Mouse (Mus musculus) heart, embryonic 12.5 days (tissue): ENCODE results near the gene Ccdc9b. TPM values are rescaled to one million over a fixed set of nuclear protein-coding genes. Genes with fewer than 3 reads are reported as not detected.

Experiments
- ATAC-seq: fragments of 200-750 bp; cut with Nextera tagmentation; 2 replicates; pipeline ENCODE4 v1.8.0; 2017; ENCODE audit warnings: moderate TSS enrichment, moderate library complexity; ENCODE audit not compliant: insufficient number of reproducible peaks, low FRiP score
- H3K27ac ChIP-seq: fragments of 300-500 bp; sonication (generic); 2 replicates; pipeline ENCODE4 v1.5.1; 2016; ENCODE audit warnings: mild to moderate bottlenecking, moderate library complexity; ENCODE audit not compliant: poor library complexity, severe bottlenecking
- H3K27me3 ChIP-seq: fragments of 300-500 bp; sonication (generic); replicated peaks from 2 replicates; pipeline ENCODE4 v1.6.1; 2016; ENCODE audit warnings: mild to moderate bottlenecking, moderate library complexity
- H3K36me3 ChIP-seq: fragments of 300-500 bp; sonication (generic); 2 replicates; pipeline ENCODE4 v1.6.1; 2016; ENCODE audit warnings: mild to moderate bottlenecking, moderate library complexity
- H3K4me1 ChIP-seq: fragments of 300-500 bp; sonication (generic); replicated peaks from 2 replicates; pipeline ENCODE4 v1.6.1; 2016; ENCODE audit warnings: mild to moderate bottlenecking
- H3K4me2 ChIP-seq: fragments of 300-500 bp; sonication (generic); 2 replicates; pipeline ENCODE4 v1.6.1; 2016; ENCODE audit warnings: mild to moderate bottlenecking, moderate library complexity
- H3K4me3 ChIP-seq: fragments of 300-500 bp; sonication (generic); 2 replicates; pipeline ENCODE4 v1.5.1; 2016; ENCODE audit warnings: mild to moderate bottlenecking
- H3K9ac ChIP-seq: fragments of 300-500 bp; sonication (generic); 2 replicates; pipeline ENCODE4 v1.6.1; 2016; ENCODE audit warnings: mild to moderate bottlenecking, moderate library complexity
- H3K9me3 ChIP-seq: fragments of 300-500 bp; sonication (generic); replicated peaks from 2 replicates; pipeline ENCODE4 v1.6.1; 2016; ENCODE audit warnings: mild to moderate bottlenecking, moderate library complexity
- WGBS: fragments of 180-500 bp; shearing (Covaris S2); methylation state at CpG from one replicate; pipeline ENCODE4 v1.1.7; 2016; 5-methylcytosine and 5-hydroxymethylcytosine counted together
- polyA plus RNA-seq: library from polyadenylated mRNA; unstranded; fragments of >200 nt; fragmentation: Nextera tagmentation; extraction: Ambion mirVana; gene quantifications from 2 replicates; pipeline ENCODE4 v1.2.1, GENCODE M21; 2016

The Ccdc9b gene
- polyA plus RNA-seq, 1 experiment from 2014 or later: 3.6 TPM

DNA sequence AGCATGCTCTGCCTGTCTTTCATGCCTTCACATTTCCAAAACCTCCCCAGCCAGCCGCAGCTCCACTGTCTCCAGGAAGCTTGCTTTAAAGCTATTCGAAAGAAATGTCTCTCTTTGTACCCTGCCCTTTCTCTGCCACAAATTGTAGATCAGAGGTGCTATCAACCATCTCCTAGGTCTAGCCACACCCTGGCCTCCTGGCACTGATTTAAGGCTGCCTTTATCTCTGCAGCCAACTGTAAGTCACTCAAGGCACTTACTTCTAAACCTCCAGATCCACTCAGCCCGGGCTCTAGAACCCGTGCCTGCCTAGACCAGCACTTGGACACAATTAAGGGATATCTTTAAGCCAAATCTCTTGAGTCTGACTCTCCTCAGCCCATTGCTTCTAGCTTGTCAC, 16.0 kb upstream of the Ccdc9b start:
- Histone ChIP-seq H3K36me3 (no peaks in the 10 kb centered on the region), H3K4me1 (peaks cover 12% of the 10 kb centered on the region), H3K4me3 (no peak overlapping the region), H3K9ac (no peak overlapping the region), H3K27me3 (peaks cover 9% of the 10 kb centered on the region; the same call in 1 of the 2 replicates), H3K9me3 (no peaks in the 10 kb centered on the region), H3K4me2 (no peak overlapping the region), H3K27ac (no peak overlapping the region)
- WGBS: 66% methylated on average over 4 of the region's 4 CpGs
- ATAC-seq: no peak

DNA sequence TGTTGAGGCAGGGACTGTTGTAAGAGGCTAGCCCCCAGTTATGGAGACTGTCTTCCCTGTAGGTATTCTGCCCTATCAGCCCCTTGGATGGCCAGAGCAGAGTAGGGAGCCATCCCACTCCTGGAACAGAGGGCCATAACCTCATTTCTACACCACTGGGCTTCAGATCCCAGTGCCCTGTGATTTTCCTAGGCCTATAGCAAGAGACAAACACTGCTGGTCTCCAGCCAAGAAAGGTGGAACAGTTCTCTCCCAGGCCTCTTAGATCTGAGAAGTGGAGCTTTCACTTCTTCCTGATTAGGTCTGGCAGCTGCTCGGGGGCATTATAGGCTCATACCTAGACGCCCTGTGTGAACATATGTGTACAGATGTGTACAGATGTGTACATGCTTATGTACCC, 13.8 kb upstream of the Ccdc9b start:
- Histone ChIP-seq H3K4me2 (no peak overlapping the region), H3K9me3 (no peaks in the 10 kb centered on the region), H3K27me3 (peaks cover 18% of the 10 kb centered on the region; the same call in 1 of the 2 replicates), H3K9ac (no peak overlapping the region), H3K27ac (no peak overlapping the region), H3K4me1 (peaks cover 12% of the 10 kb centered on the region), H3K36me3 (no peaks in the 10 kb centered on the region), H3K4me3 (no peak overlapping the region)
- 59% methylated on average over 2 of the region's 2 CpGs for WGBS
- ATAC-seq: no peak

DNA sequence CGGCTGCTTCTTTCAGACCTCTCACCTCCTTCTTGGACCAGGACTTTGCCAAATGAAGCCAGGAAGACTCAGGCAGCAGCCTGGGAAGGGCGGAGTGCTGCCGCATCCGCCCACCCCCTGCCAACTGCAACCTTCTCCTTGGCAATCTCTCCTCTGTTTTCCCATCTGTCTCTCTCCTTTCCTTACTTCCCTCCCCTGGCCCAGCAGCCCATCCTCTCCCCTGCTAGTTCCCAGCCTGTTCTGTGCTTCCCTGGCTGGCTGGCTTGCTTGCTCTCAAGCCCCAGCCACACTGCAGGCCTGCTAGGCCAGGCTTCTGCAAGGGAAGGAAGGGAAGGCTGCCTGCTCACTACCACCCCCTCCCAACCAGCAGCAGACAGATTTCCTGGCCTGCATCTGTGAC, 13.4 kb upstream of the Ccdc9b start:
- WGBS: 77% methylated on average over 3 of the region's 4 CpGs

DNA sequence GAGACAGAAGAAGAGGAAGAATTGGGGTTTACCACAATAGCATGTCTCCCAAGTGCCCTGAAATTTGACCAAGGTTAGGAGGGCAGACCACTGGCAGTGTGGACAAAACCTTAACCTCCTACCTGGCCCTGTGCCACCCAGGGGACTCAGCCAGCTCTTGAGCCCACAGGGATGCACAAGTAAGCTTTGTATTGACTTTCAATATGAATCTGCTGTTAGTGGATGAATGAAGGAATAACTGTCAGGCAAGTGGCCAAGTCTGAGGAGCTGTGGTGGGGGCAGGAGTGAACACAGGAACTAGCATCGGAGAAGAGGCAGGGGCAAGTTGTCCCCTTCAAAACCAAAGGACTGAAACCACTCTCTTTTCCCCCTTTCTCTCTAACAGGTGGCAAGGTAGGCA, 12.9 kb upstream of the Ccdc9b start:
- Histone ChIP-seq H3K9me3 (no peaks in the 10 kb centered on the region), H3K4me1 (peaks cover 12% of the 10 kb centered on the region), H3K27ac (no peak overlapping the region), H3K27me3 (peaks cover 14% of the 10 kb centered on the region; the same call in 1 of the 2 replicates), H3K36me3 (no peaks in the 10 kb centered on the region), H3K4me3 (no peak overlapping the region), H3K9ac (no peak overlapping the region), H3K4me2 (no peak overlapping the region)
- no peak for ATAC-seq
- WGBS: 77% methylated on average over 1 of the region's 1 CpGs

More for the DNA sequence above, 13.4 kb upstream of the Ccdc9b start:
- Histone ChIP-seq H3K9me3 (no peaks in the 10 kb centered on the region), H3K27me3 (peaks cover 15% of the 10 kb centered on the region; the same call in 1 of the 2 replicates), H3K4me3 (no peak overlapping the region), H3K4me2 (no peak overlapping the region), H3K9ac (no peak overlapping the region), H3K27ac (no peak overlapping the region), H3K4me1 (peaks cover 12% of the 10 kb centered on the region), H3K36me3 (no peaks in the 10 kb centered on the region)
- peak; percentile 20; the same call in 1 of the 2 replicates for ATAC-seq

DNA sequence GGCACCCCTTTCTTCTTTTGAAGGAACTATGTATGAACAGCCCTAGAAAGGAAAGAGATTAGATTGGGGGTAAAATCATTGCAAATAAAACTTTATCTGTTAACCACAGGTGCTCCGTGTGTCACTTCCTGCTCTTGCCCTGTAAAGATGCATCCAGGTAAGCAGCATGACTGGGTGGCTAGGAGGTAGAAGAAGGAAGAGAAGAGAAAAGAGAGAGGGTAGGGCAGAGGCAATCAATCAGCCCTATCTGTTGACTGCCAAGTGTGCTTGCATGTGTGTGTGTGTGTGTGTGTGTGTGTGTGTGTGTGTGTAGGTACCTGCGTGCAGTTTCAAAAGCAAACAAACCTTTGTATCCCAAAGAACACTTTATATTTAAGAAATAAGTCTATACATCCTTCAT, 12.1 kb upstream of the Ccdc9b start:
- Histone ChIP-seq H3K27ac (no peak overlapping the region), H3K4me1 (peaks cover 6% of the 10 kb centered on the region), H3K36me3 (no peaks in the 10 kb centered on the region), H3K9me3 (no peaks in the 10 kb centered on the region), H3K9ac (no peak overlapping the region), H3K27me3 (peaks cover 14% of the 10 kb centered on the region; the same call in 1 of the 2 replicates), H3K4me2 (no peak overlapping the region), H3K4me3 (no peak overlapping the region)
- no peak for ATAC-seq
- 78% methylated on average over 2 of the region's 2 CpGs for WGBS

DNA sequence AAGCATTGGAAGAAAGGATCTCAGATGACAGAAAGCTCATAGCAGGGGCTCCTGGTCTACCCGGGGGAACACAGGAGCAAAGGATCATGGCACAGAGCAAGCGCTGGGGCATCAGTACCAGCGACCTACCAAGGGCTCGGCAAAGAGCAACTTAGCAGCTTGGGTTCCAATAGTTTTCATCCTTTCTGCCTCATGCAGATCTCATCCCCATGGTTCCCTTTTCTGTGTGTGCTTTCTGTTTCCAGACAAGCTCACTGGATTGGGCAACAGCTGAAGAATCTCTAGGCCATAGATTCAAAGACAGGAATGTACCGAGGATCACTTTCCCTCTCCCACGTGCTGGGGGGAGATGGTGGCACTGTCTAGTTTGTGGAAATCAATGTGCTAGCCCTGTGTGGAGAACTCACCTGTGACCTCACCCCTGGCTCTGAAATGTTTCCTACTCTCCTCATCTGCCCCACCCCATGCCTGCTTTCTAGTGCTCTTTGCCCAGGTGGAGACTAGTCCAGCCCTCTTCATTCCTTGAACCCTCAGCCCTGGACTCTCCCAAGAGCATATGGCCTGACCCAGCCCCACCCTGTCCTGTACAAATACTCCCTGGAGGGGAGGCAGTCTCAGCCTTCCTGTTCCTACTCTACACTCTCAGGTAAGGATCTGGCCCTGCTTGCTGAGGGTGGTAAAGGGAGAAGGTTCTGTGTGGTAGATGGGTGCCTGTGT, 9.9 kb upstream of the Ccdc9b start, which contains the start of gene Phgr1:
TSS of gene Phgr1 (plus strand) at position 612 of the 717 bp plus-strand sequence.
- H3K4me1 ChIP-seq: no peaks in the 10 kb centered on the region
- no peak within 1 kb of the TSS for H3K9ac ChIP-seq
- H3K27ac ChIP-seq: no peak within 1 kb of the TSS

DNA sequence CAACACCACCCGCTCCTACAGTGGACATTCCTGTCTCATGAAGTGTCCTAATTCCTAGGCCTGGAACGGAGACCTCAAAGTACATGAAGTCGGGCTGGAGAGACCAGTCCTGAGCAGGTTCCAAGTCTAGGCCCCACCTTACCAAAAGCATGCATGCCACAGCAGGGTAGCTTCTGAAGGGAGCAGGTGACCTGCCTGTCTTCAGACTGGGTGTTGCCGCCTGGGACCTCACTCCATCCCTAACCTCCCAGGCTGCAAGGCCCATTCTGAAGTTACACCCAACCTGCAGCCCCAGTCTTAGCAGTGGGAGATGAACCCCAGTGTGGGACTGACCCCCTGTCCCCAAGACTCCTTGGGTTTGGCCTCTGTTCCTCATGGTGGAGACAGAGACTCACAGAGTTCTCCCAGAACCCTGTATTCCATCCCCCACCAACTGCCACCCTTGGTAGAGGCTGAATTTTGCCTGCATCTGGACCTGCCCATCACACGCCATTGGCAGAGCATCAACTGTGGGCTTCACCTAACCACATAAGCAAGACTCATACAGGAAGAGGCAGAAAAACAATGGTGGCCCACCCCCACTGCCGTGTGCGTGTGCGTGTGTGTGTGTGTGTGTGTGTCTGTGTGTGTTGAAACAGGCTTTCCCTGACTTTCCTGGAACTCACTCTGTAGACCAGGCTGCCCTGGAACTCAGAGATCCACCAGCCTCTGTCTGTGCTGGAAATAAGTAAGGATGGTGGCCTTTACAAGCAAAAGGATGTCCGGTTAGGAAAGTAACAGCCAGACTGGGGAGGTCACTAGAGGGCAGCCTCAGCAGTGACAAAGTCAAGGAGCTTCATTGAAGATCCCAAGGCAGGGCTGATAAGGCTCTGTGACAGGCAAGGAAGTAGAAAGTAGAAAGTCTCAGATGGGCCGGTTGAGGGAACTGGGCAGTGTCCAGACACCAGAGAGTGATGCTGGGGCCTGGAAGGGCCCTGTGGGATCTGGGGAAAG, 3.9 kb upstream of the Ccdc9b start:
- Histone ChIP-seq H3K36me3 (no peaks in the 10 kb centered on the region), H3K9ac (no peak overlapping the region), H3K27ac (no peak overlapping the region), H3K4me2 (no peak overlapping the region), H3K4me1 (peaks cover 35% of the 10 kb centered on the region), H3K9me3 (no peaks in the 10 kb centered on the region), H3K27me3 (no peaks in the 10 kb centered on the region), H3K4me3 (no peak overlapping the region)
- WGBS: 67% methylated on average over 10 of the region's 10 CpGs
- no peak for ATAC-seq

More for the DNA sequence above, 9.9 kb upstream of the Ccdc9b start, which contains the start of gene Phgr1:
- ATAC-seq: no peak
- Histone ChIP-seq H3K27me3 (peaks cover 9% of the 10 kb centered on the region; the same call in 1 of the 2 replicates), H3K9me3 (no peaks in the 10 kb centered on the region), H3K36me3 (no peaks in the 10 kb centered on the region), H3K4me3 (no peak within 1 kb of the TSS), H3K4me2 (no peak within 1 kb of the TSS)
- 68% methylated on average over 6 of the region's 6 CpGs for WGBS

DNA sequence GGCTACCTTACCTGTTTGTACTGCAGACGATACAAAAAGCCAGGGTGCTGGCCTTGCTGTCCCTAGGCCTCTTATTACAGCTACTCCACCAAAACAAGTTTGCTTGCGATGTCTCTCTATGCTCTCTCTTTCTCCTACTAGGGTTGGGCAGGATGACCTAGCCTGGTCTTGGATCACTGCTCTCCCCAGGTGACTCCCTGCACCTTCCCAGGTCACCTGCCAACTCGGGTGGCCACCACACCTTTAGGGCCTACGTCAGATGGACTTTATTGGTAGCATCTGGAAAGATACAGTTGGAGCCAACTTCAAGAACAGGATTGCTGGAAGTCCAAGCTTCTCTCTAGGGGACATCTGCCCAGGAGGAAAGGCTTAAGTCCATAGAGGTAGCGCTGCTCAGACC, 2.4 kb upstream of the Ccdc9b start:
- Histone ChIP-seq H3K4me2 (no peak overlapping the region), H3K9ac (no peak overlapping the region), H3K9me3 (no peaks in the 10 kb centered on the region), H3K27ac (no peak overlapping the region), H3K4me1 (peaks cover 49% of the 10 kb centered on the region), H3K27me3 (no peaks in the 10 kb centered on the region), H3K4me3 (no peak overlapping the region), H3K36me3 (no peaks in the 10 kb centered on the region)
- 83% methylated on average over 5 of the region's 5 CpGs for WGBS
- ATAC-seq: no peak

DNA sequence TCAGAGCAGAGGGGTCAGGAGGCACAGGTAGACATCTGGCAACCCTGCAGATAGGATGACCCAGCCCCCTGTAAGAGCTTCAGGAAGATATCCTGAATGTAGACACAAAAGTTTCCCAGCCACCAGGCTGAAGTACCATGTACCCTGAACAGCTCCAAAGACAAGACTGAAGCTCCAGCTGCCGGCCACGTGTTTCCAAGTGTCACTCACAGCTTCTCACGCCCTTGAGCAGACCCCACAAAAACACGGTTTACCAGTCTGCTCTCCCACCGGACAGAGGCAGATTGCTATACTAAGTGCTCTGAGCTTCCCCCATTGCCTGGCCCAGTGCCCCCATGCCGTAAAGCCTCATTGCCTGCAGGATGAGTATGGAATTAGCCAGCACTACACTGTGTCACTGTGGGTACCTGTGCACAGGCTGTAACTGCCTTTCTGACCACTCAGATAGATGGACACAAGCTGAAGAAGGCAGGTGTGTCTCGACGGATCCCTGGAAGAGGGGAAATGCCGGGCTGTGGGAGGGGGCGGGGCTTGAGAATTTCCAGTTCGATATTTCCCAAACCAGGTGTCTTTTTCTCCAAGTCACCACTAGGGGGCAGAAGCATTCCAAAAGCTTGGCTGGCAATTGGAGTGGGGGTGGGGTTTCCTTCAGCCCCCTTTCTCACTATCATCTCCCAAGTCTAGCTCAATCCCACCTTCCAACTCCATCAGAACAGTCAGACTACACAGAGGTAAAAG, 1.8 kb upstream of the Ccdc9b start:
- peak overlapping the region; percentile 28 for H3K4me2 ChIP-seq
- H3K4me1 ChIP-seq: peaks cover 54% of the 10 kb centered on the region
- 17% methylated on average over 11 of the region's 11 CpGs for WGBS
- H3K9me3 ChIP-seq: no peaks in the 10 kb centered on the region
- no peaks in the 10 kb centered on the region for H3K27me3 ChIP-seq
- no peak overlapping the region for H3K9ac ChIP-seq
- no peak for ATAC-seq
- H3K4me3 ChIP-seq: no peak overlapping the region
- peak overlapping the region; percentile 6; the same call in 1 of the 2 replicates for H3K27ac ChIP-seq
- 0 out of 2 replicates have a peak, but pooled peaks cover 1% of the 10 kb centered on the region for H3K36me3 ChIP-seq

DNA sequence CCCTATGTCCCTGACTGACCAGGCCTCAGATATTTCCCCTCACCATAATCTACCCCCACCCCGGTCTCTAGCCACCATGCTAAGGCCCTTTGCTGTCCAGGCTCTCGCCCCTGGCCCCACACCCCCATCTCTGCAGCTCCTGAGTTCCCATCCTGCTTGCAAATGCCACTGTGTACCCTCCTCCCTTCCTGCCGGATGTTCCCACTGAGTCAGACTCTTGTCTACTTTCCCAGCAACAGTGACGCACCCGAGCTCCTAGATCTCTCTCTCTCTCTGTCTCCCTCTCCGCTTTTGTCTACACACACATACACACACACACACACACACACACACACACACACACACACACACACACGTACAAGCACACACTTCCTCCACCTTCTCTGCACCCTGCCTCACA, 1.0 kb upstream of the Ccdc9b start:
- no peaks in the 10 kb centered on the region for H3K9me3 ChIP-seq
- ATAC-seq: peak; percentile 33; the same call in 1 of the 2 replicates
- peaks cover 56% of the 10 kb centered on the region for H3K4me1 ChIP-seq
- H3K27me3 ChIP-seq: peaks cover under 1% of the 10 kb centered on the region; the same call in 1 of the 2 replicates
- H3K9ac ChIP-seq: 0 out of 2 replicates have a peak overlapping the region, but pooled peaks have one; percentile 18
- H3K4me3 ChIP-seq: no peak overlapping the region
- WGBS: 53% methylated on average over 7 of the region's 7 CpGs
- H3K4me2 ChIP-seq: no peak overlapping the region
- H3K36me3 ChIP-seq: peaks cover 5% of the 10 kb centered on the region; the same call in 1 of the 2 replicates
- H3K27ac ChIP-seq: peak overlapping the region; percentile 96
